Mouse (Mus musculus): ENCODE results near the gene Casc3. TPM values are rescaled to one million over a fixed set of nuclear protein-coding genes. Genes with fewer than 3 reads are reported as not detected.
"Not testable (repeated sequence)": the region's sequence is repeated elsewhere in the genome, so short reads cannot be mapped to it uniquely, and the experiment has no call there.

Gene Casc3
- polyA plus RNA-seq, 1 experiment = 36.7 TPM

DNA sequence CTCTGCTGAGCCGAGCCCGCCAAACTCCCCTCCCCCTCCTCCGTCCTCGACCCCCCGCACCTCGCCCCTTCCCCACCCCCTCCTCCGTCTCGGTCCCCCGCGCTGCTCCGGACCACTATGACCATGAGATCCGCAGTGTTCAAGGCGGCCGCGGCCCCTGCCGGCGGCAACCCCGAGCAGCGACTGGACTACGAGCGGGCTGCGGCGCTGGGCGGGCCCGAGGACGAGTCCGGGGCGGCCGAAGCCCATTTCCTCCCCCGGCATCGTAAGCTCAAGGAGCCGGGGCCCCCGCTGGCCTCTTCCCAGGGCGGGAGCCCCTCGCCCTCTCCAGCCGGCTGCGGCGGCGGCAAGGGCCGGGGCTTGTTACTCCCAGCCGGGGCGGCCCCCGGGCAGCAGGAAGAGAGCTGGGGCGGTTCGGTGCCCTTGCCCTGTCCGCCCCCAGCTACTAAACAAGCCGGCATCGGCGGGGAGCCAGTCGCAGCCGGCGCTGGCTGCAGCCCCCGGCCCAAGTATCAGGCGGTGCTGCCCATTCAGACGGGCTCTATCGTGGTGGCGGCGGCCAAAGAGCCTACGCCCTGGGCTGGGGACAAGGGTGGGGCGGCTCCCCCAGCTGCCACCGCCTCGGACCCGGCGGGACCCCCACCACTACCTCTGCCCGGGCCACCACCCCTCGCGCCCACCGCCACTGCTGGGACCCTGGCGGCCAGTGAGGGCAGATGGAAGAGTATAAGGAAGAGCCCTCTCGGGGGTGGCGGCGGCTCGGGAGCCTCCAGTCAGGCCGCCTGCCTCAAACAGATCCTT lies 8.8 kb upstream of the Casc3 start:
- peak overlapping the region; percentile 78 for H3K4me3 ChIP-seq (ENCODE audit: insufficient read depth, low read length)
- H3K27ac ChIP-seq (ENCODE audit: insufficient read depth, low read length) = peak overlapping the region; percentile 98
- H3K4me1 ChIP-seq (ENCODE audit: control insufficient read depth, insufficient read depth, low read length) = 0 out of 2 replicates have a peak, but pooled peaks cover 3% of the 10 kb centered on the region
- no peak for TF ChIP-seq POLR2A (IDR thresholded peaks at IDR 0.05; ENCODE audit: low read depth, low read length)

DNA sequence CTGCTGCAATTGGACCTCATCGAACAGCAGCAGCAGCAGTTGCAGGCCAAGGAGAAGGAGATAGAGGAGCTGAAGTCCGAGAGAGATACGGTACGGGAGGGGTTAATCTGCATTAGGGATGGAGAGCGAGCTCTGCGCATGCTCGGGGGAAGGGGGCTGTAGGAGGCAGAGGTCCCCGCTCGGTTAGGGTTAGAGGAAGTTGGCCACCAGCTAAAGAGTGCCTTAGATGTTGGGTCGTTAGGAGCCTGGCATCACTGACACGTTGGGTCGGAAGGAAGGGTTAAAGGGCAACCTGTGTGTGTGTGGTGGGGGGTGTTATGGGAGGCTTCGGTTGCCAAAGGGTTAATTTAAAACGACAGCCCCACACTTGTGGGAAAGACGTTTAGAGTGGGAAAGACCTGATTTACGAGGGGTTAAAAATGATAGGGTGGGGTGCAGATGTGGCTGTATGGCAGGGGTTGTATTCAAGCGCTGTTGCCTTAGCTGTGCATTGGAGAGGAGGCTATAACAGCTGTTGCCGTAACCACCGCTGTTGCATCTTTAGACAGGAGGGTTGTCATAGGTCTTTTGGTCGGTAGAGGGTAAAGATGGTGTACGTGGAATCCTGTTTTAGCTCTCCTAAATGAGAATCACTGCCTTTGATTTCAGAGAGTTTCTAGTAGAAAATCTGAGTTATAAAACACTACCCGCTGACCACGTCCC lies 8.0 kb upstream of the Casc3 start:
- peak overlapping the region; percentile 78 for H3K4me3 ChIP-seq (ENCODE audit: insufficient read depth, low read length)

DNA sequence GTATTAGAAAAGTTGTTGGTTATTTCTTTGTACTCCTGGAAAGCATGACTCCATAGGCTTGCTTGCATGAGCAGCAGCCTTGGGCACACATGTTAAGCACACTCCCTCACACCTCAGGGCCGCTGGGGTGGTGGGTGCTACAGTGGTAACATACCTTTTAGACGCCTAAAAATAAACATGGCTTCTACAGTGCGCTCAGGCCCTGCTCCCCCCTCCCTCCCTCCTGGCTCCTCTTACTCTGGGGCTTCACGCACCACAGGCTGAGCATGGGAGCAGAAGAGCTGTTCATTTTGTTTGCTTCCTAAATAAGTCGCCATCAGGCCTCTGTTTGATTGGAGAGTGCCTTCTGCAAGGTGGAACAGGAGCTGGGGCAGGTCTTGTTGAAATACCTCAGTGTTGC lies 7.4 kb upstream of the Casc3 start:
- H3K4me1 ChIP-seq (ENCODE audit: control insufficient read depth, insufficient read depth, low read length) = 0 out of 2 replicates have a peak, but pooled peaks cover 3% of the 10 kb centered on the region
- H3K27ac ChIP-seq (ENCODE audit: insufficient read depth, low read length) = no peak overlapping the region
- H3K4me3 ChIP-seq (ENCODE audit: insufficient read depth, low read length) = peak overlapping the region; percentile 78
- no peak for TF ChIP-seq CTCF (IDR thresholded peaks at IDR 0.05; ENCODE audit: borderline replicate concordance, insufficient read depth, low read length)
- 0 out of 2 replicates have a peak, but pooled peaks have one; percentile 21 for TF ChIP-seq POLR2A (IDR thresholded peaks at IDR 0.05; ENCODE audit: low read depth, low read length)

More for the DNA sequence above, 8.0 kb upstream of the Casc3 start:
- Histone ChIP-seq H3K4me1 (ENCODE audit: control insufficient read depth, insufficient read depth, low read length) (0 out of 2 replicates have a peak, but pooled peaks cover 3% of the 10 kb centered on the region), H3K27ac (ENCODE audit: insufficient read depth, low read length) (peak overlapping the region; percentile 98)
- TF ChIP-seq CTCF (IDR thresholded peaks at IDR 0.05; ENCODE audit: borderline replicate concordance, insufficient read depth, low read length) (no peak), POLR2A (IDR thresholded peaks at IDR 0.05; ENCODE audit: low read depth, low read length) (peak; percentile 41; the same call in 1 of the 2 replicates)

DNA sequence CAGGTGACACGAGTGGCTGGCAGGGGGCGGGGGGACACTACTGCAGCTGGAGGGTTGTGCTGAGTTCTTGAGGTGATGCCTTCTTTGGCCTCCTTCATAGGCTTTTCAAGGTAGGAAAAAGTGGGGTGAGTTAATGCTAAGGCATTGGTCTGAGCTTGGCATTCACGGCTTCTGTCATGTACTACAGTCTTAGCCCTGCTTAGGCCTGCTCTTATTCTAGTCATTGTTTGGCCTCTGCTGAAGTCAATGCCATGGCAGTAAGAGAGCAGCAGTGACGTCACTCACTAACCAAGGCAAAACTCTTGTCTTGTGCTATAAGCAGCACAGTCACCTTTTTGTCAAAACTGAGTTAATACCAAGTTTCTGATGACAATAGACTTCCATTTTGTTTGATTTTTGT lies 6.8 kb upstream of the Casc3 start:
- Histone ChIP-seq H3K4me1 (ENCODE audit: control insufficient read depth, insufficient read depth, low read length) (0 out of 2 replicates have a peak, but pooled peaks cover 3% of the 10 kb centered on the region), H3K4me3 (ENCODE audit: insufficient read depth, low read length) (peak overlapping the region; percentile 78), H3K27ac (ENCODE audit: insufficient read depth, low read length) (no peak overlapping the region)
- TF ChIP-seq CTCF (IDR thresholded peaks at IDR 0.05; ENCODE audit: borderline replicate concordance, insufficient read depth, low read length) (no peak), POLR2A (IDR thresholded peaks at IDR 0.05; ENCODE audit: low read depth, low read length) (no peak)

DNA sequence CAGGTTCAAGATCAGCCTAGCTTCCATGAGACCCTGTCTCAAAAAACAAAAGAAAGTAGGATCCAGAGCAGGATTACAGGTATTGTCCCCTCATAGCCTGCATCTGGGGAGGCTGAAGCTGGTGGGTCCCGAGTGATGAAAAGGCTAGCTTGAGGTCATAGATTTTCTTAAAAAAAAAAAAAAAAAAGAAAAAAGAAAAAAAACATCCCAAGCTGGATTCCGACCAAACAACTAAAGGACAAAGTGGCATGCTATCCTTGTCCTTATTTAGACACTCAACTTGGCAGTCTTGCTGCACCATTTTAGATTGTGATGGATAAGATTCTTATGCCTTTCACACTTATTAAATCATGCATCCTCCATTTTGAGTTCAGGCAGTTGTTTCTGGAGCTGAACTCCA lies 3.7 kb downstream of the Casc3 start:
- peak overlapping the region; percentile 94 for H3K27ac ChIP-seq (ENCODE audit: insufficient read depth, low read length)
- H3K4me3 ChIP-seq (ENCODE audit: insufficient read depth, low read length) = no peak overlapping the region; the same call in 1 of the 2 replicates
- TF ChIP-seq CTCF (IDR thresholded peaks at IDR 0.05; ENCODE audit: borderline replicate concordance, insufficient read depth, low read length) (no peak), POLR2A (IDR thresholded peaks at IDR 0.05; ENCODE audit: low read depth, low read length) (no peak)
- H3K4me1 ChIP-seq (ENCODE audit: control insufficient read depth, insufficient read depth, low read length) = peaks cover 5% of the 10 kb centered on the region; the same call in 1 of the 2 replicates

DNA sequence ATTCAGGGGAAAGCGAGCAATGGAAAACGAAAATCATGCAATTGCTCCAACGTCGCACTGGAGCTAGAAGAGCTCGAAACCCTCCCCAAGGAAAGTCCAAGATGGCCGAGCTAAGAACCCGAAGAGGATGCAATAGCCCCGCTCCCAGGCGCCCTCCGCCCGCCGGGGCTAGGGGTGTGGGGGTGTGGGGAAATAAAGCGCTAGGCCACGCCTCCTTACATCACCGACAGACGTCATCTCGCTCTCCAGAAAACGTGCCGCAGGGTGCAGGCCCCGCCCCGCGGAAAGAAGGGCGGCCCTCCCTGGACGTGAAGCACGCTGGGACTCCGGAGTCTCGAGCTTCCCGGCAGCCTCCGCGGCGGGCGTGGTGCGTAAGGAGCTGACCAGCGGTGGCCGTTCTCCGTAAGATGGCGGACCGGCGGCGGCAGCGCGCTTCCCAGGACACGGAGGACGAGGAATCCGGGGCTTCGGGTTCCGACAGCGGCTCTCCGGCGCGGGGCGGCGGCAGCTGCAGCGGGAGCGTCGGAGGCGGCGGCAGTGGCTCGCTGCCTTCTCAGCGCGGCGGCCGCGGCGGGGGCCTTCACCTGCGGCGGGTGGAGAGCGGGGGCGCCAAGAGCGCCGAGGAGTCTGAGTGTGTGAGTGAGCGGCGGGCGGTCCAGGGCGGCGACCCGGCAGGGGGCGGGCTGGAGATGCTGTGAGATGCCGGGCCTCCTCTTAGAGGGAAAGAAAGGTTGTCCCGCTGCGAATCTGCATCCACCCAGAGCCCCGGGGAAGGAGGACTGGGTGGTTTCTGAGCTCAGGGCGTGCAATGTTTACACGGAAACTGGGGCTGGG lies 5.0 kb downstream of the Casc3 start:
- Histone ChIP-seq H3K4me1 (ENCODE audit: control insufficient read depth, insufficient read depth, low read length) (peaks cover 5% of the 10 kb centered on the region; the same call in 1 of the 2 replicates), H3K4me3 (ENCODE audit: insufficient read depth, low read length) (peak overlapping the region; percentile 92), H3K27ac (ENCODE audit: insufficient read depth, low read length) (peak overlapping the region; percentile 94)
- TF ChIP-seq CTCF (IDR thresholded peaks at IDR 0.05; ENCODE audit: borderline replicate concordance, insufficient read depth, low read length) (0 out of 2 replicates have a peak, but pooled peaks have one; percentile 2), POLR2A (IDR thresholded peaks at IDR 0.05; ENCODE audit: low read depth, low read length) (peak; percentile 86)

DNA sequence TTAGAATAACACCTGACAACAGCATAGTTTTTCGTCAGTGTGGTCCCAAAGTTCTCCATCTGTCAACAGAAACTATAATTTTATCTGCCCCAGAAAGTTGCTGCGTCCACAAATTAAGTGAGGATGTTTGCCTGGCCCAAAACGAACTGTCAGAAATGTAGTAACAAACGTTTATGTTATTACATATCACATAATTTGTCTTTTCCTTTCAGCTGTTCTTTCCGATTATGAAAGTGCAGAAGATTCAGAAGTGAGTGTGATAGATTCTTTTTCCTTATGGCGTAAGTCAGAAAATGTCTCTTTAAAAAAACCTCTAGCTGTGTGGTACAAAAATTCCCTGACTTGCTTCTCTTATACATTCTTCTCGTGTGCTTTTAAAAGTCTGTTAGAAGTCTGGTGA lies 6.0 kb downstream of the Casc3 start:
- Histone ChIP-seq H3K4me1 (ENCODE audit: control insufficient read depth, insufficient read depth, low read length) (peaks cover 5% of the 10 kb centered on the region; the same call in 1 of the 2 replicates), H3K27ac (ENCODE audit: insufficient read depth, low read length) (no peak overlapping the region), H3K4me3 (ENCODE audit: insufficient read depth, low read length) (peak overlapping the region; percentile 92)
- no peak for TF ChIP-seq POLR2A (IDR thresholded peaks at IDR 0.05; ENCODE audit: low read depth, low read length)
- TF ChIP-seq CTCF (IDR thresholded peaks at IDR 0.05; ENCODE audit: borderline replicate concordance, insufficient read depth, low read length) = no peak

DNA sequence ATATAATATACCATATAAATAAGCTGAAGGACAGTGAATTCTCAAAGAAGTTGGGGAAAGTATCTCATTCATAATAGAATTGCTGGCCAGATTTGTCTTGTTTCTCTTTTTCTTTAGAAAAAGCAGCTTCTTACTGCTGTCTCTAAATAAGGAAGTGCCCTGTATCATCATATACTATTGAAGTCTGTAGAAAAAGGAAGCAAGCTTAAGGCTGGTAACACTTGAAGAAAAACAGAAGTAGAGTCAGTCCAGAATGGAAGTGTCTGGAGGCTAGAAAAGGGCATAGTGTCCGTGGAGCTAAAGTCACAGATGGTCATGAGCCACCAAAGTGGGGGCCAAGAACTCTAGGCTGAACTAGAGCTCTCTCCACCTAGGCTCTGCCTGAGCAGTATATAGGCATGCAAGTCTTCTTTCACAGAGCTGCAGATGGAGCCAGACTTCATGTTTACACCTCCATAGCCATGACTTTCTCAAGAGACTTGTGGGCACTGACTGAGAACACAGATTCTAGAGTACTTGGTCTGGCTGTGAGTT lies 12.1 kb downstream of the Casc3 start:
- no peak for TF ChIP-seq CTCF (IDR thresholded peaks at IDR 0.05; ENCODE audit: borderline replicate concordance, insufficient read depth, low read length)
- no peak for TF ChIP-seq POLR2A (IDR thresholded peaks at IDR 0.05; ENCODE audit: low read depth, low read length)
- no peak overlapping the region for H3K4me3 ChIP-seq (ENCODE audit: insufficient read depth, low read length)
- no peaks in the 10 kb centered on the region for H3K4me1 ChIP-seq (ENCODE audit: control insufficient read depth, insufficient read depth, low read length)
- no peak overlapping the region for H3K27ac ChIP-seq (ENCODE audit: insufficient read depth, low read length)

DNA sequence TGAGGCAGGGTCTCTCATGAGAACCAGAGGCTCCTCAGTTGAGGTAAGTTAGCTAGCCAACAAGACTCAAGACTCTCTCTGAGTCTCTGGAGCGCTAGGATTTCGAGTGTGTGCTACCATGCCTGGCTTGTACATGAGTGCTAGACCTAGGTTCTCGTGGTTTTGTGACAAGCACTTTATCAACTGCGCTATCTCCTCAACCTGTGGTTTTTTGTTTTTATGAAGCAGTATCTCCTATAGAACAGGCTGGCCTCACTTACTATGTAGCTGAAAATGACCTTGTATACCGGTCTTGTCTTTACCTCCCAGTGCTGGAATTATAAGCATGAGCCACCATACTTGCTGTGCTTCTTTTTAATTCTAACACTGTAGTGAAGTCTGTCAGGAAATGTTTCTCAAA lies 16.3 kb downstream of the Casc3 start:
- TF ChIP-seq POLR2A (IDR thresholded peaks at IDR 0.05; ENCODE audit: low read depth, low read length) = no peak
- TF ChIP-seq CTCF (IDR thresholded peaks at IDR 0.05; ENCODE audit: borderline replicate concordance, insufficient read depth, low read length) = no peak
- H3K4me1 ChIP-seq (ENCODE audit: control insufficient read depth, insufficient read depth, low read length) = no peaks in the 10 kb centered on the region
- no peak overlapping the region for H3K4me3 ChIP-seq (ENCODE audit: insufficient read depth, low read length)
- H3K27ac ChIP-seq (ENCODE audit: insufficient read depth, low read length) = no peak overlapping the region

DNA sequence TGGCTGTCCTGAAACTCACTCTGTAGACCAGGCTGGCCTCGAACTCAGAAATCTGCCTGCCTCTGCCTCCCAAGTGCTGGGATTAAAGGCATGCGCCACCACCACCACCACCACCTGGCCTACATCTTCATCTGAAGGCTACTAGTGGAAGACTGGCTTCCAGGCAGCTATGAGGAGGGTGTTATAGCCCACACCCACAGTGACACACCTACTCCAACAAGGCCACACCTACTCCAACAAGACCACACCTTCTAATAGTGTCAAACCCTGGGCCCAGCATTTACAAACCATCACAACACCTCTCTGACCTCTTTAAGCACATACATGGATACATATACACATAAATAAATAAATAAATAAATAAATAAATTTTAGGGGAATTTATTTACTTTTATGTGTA lies 21.4 kb downstream of the Casc3 start:
- H3K27ac ChIP-seq (ENCODE audit: insufficient read depth, low read length); H3K4me3 ChIP-seq (ENCODE audit: insufficient read depth, low read length); H3K4me1 ChIP-seq (ENCODE audit: control insufficient read depth, insufficient read depth, low read length): not testable (repeated sequence)

All from embryonic fibroblast, embryonic 13.5 days (primary cell).